Mouse (Mus musculus) adrenal gland, postnatal 14 days (tissue): ENCODE results near the gene Osbpl10. TPM values are rescaled to one million over a fixed set of nuclear protein-coding genes. Genes with fewer than 3 reads are reported as not detected.
A peak's percentile ranks its signal among the peaks of the same experiment; 100 is the strongest.

Source experiments
- DNase-seq: peaks from one replicate; pipeline ENCODE4 v3.0.0; 2021; ENCODE audit warnings: mixed read lengths
- total RNA-seq: library from RNA; stranded (reverse); gene quantifications from 2 replicates; pipeline ENCODE4 v1.2.3, GENCODE M21; 2021

The Osbpl10 gene
- total RNA-seq, 1 experiment from 2014 or later = 6.8 TPM

DNA sequence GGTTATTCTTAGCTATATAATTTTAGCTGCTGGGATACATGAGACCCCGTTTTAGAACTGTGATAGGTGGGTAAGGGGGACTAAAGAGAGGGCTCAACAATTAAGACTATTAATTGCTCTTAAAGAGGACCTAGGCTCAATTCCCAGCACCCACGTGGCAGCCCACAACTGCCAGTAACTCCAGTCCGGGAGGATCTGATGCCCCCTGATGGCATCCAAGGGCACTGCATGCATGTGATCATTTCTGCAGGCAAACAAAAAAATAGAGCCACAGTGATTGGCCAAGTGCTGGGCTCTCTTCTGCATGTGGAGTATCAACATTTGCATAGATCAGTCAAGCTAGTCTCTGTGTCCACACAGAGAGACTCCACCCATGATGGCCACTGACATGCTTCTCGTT is 96.8 kb downstream of the Osbpl10 start:
- no peak for DNase-seq

DNA sequence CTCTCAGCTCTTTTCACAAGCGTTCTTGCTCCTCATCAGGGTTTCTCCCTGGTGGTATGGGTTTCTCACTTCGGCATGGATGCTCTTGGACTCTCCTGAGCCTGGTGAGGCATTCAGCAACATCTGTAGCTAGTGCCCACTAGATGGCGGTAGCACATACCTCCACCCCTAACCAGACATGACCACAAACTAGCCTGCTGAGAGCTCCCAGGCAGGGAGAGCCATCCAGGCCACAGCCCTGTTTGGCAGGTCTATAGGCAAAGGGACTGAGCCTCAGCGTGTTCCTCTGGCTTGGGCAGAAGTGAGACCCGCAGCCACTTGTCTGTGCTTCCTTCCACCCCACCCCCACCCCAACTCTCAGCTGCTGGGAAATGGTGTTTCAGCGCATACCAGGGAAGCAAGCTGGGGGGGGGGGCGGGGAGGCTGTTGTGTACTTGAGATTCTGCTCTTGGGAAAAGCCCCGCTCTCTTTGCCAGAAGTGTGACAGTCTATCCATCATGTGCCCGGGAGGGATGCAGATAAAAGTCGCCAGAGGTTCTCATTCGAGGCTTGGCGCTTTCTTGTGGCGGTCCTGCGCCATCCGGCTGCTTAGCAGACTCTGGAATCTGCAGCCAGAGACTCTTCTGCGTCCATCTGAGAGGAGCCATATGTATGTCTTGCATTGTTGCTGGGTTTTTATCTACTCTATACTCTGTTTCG is 110.1 kb downstream of the Osbpl10 start:
- DNase-seq = peak; percentile 82

DNA sequence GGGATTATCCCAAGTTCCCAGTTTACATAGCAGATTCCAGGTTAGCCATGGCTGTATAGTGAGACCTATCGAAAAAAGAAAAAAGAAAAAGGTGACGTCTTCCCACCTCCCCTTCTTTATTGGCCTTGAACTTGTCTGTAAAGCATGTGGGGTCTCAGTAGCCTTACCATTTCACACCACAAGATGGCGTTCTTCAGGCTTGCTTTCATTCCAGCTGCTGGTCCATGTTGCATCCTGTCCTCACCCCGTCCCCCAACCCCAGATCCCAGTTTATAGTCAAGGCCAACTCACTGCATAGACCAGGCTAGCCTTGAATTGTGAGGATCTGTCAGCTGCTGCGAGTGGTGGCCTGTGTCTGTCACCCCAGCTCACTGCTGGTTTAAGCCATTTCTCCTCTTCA is 111.3 kb downstream of the Osbpl10 start:
- no peak for DNase-seq

- peak; percentile 19 for DNase-seq
Observed at GRCm38 (mm10) chr9:115096481-115096880, 118.1 kb downstream of the Osbpl10 start.

- DNase-seq = no peak
Observed at GRCm38 (mm10) chr9:115097340-115097739, 119.0 kb downstream of the Osbpl10 start.

DNA sequence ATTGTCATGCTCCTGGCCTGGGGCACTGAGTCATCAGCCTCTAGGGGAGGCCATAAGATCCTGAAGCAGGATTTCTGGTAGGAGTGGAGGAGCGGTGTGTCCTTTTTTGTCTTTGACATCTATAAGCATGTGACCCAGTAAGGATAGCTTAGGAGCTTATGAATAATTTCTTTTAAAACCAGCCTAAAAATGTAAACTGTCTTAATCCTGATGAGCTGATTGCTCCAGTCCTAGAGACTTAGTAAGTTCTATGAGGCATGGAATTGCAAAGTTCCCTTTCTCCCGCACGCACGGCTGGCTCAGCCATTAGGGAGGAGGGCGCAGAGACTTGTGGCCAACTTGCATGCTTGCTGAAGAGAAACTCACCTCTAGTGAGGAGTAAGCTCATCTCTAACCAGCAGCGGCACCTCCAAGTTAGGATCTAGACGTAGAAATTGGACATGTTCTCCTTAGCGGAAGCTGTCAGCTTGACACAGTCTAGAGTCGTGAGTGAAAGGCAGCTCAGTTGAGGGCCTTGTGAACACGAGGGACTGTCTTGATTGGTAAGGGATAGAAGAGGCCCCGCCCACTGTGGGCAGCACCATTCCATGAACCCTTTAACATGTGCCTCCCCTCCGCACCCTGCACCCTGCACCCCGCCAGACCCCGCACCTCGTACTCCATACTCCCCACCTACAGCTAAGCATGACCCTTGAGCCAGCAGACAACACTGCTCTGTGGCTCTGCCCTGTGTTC is 122.0 kb downstream of the Osbpl10 start:
- DNase-seq = no peak

- DNase-seq = peak; percentile 44
Observed at GRCm38 (mm10) chr9:115107430-115107829, 129.1 kb downstream of the Osbpl10 start.

GRCm38 (mm10) chr9:115110655-115111054 is 132.3 kb downstream of the Osbpl10 start:
- DNase-seq = no peak

DNA sequence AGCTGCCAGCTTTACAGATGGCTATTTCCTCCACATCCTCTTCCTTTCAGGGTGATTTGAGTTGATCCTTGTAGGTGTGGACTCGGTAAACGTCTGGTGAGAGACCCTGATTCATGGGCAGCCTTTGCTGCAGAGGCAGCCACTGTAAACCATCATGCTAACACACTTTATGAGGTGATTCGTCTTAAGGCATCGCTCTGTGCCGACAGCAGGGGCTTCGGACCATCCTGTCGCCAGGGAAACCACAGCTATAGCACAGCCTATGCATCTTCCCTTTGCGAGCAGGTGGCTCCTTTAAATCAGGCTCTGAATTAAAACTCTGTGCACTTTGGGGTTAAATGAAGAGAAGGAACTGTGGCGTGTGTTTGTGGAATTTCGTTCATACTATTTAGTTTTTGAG is 138.9 kb downstream of the Osbpl10 start:
- DNase-seq = no peak

DNA sequence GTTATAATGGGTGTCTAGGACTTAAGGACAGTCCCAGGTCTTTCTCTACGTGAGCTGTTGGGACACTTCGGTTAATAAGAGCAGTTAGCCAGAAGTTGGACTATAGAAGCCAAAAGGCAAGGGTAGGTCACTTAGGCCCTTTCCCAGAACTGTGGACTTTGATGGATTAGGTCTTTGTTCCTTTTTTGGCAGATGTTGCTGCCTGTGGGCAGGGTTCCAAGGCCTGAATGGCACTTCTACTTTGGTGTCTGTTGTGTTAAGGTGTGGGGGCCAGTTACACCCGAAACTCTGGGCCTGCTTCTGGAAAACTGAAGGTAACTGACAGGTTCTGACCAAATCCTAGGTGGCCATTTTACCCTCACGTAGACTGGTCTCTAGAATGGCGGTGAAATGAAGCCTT is 141.9 kb downstream of the Osbpl10 start:
- peak; percentile 73 for DNase-seq

- DNase-seq = peak; percentile 78
Observed at GRCm38 (mm10) chr9:115120678-115121224, 142.4 kb downstream of the Osbpl10 start.

- no peak for DNase-seq
Observed at GRCm38 (mm10) chr9:115127342-115127741, 149.0 kb downstream of the Osbpl10 start.

GRCm38 (mm10) chr9:115133926-115134325 is 155.6 kb downstream of the Osbpl10 start:
- no peak for DNase-seq

GRCm38 (mm10) chr9:115134736-115135135 is 156.4 kb downstream of the Osbpl10 start:
- DNase-seq = no peak

DNA sequence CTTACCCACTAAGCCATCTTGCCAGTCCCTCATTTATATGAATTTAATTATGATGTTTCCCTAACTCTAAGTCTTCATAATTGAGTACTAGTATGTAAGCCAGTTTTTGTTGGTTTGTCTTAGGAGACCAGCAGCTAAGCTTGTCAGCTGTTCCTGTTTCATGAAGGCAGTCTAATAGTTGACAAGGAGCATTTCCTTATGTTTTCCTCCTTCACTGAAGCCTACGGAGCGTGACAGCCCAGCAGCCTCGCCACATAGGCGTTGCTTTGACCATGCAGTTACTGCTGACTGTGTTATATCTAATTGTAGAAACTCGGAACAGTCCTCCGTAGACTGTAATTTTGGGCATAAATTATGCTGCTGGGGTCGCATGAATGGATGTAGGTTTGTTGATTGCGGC is 157.0 kb downstream of the Osbpl10 start:
- DNase-seq = no peak

DNA sequence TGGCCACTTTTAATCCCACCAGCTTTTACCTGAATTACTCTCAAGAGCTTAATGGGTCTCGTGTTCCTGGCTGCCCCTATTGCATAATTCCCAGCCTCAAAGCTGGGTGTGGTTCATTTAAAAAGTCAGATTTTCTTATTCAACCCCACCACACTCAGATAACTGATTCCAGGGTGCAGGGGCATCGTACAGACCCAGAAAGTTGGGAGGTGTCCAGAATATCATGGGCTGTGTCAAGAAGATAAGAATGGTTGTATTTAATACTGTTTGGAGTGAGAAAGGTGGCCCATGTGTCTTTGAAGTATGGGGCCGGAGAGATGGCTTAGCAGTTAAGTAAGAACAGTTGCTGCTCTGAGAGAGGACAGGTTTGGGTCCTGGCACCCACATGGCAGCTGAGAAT is 159.5 kb downstream of the Osbpl10 start:
- no peak for DNase-seq

- no peak for DNase-seq
Observed at GRCm38 (mm10) chr9:115139597-115140332, 161.4 kb downstream of the Osbpl10 start.

- no peak for DNase-seq
Observed at GRCm38 (mm10) chr9:115147141-115147540, 168.8 kb downstream of the Osbpl10 start.

GRCm38 (mm10) chr9:115147586-115148355 is 169.4 kb downstream of the Osbpl10 start:
- no peak for DNase-seq

DNA sequence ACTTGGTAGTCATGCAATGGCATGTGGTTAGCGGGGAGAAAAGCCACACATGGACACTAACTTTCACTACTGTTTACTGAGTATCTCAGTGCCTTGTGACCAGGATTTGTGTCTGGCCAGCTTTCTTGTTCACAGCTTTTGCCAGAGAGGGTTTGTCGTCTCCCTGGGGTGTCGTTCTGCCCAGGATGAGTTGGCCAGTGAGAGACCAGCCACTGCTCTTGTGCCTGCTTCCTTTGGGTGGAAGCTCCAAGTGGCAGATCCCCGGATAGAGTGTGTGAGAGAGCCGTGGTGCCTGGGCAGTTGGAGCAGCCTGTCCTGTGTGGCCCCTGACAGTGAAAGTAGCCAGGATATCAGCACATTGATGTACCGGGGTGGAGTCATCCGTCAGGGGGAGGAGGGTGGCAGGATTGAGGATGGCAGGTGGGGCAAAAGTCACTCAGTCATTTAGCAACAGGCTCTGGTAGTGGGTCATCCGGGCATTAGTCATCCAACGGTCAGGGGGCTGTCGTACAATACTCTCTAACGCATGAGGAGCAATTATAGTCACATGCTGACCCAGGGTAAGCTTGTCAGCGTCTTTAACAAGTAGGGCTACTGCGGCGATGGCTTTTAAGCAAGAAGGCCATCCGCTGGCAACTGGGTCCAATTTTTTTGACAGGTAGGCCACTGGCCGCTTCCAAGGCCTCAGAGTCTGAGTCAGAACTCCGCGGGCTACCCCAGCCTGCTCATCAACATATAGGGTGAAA is 170.8 kb downstream of the Osbpl10 start:
- peak; percentile 28 for DNase-seq

GRCm38 (mm10) chr9:115161591-115161990 is 183.2 kb downstream of the Osbpl10 start:
- DNase-seq = peak; percentile 31
